Mouse (Mus musculus) splenic B cell, adult 2 months (primary cell): ENCODE measurements at regions not wholly inside any gene's neighbourhood (a gene's known extent, or its start where the extent isn't known, plus 50 kb on each side); places are given as distances from the start of the nearest gene placed in this dataset.

Source experiments
- DNase-seq: peaks from one replicate; pipeline ENCODE4 v3.0.0-alpha.2; 2011; ENCODE audit warnings: low read depth, low spot score
- H3K27me3 ChIP-seq: 2 replicates; pipeline ENCODE4 v1.6.1; 2012; ENCODE audit warnings: mild to moderate bottlenecking, low read length, moderate library complexity, mixed read lengths; ENCODE audit not compliant: control insufficient read depth, poor library complexity, insufficient read depth, severe bottlenecking
- H3K36me3 ChIP-seq: 2 replicates; pipeline ENCODE4 v1.6.1; 2012; ENCODE audit warnings: mild to moderate bottlenecking, low read length, moderate library complexity, mixed read lengths; ENCODE audit not compliant: control insufficient read depth, poor library complexity, insufficient read depth, severe bottlenecking

DNA sequence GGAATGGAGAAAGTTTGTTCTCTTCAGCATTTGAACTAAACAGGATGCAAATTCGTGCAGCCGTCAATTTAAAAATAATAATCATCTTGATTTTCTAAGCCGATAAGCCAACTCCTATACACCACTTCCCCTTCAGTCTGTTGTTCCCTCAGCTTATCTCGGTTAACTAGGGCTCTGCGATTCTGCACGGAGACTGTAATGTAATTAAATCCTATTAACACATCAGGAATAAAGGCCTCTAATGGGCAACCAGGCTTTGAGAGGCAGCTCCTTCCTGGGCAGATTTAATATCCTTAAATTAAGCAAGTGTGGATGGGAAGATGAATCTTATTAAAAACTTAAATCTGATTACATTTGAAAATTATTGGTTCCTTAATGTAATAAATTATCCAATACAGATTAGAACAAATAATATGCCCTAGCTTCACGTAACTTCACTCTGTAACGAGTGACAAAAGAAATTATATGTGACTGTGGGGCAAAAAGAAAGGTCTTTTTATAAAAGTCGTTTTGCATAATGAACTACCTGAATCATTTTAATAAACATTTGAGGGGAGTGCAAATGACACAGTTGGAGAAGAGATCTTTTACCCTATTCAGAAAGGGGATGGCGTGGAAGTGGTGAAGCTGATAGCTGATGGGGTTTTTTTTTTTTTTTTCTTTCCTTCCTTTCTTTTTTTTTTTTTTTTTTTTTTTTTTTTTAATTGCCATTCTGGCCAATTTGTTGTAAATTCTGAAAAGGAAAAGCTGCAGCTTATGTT, 188.5 kb downstream of the Rwdd3 start:
- Histone ChIP-seq H3K27me3 (no peaks in the 10 kb centered on the region), H3K36me3 (no peaks in the 10 kb centered on the region)
- DNase-seq, result no peak

DNA sequence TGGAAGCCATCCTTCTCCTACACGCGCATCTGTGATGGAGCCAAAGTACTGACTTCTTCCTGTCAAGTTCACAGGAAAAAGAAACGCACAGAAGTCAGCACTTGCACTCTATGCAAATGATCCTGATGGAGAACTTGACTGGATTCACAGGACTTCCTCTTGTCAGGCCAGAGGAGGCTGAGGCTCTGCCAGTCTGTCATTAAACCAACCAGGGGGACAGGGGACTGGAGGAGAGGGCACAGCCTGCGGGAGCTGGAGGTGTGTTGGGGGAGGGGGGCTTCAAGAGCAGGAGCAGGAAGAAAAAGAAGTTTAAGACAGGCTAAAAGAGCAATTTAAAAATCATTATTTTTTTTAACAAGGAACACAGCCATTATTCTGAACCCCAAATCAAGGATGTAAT, 189.3 kb downstream of the Rwdd3 start:
- no peaks in the 10 kb centered on the region for H3K27me3 ChIP-seq
- H3K36me3 ChIP-seq, result no peaks in the 10 kb centered on the region
- DNase-seq, result no peak

GRCm38 (mm10) chr3:120970746-120971466, 200.6 kb downstream of the Rwdd3 start:
- H3K27me3 ChIP-seq, result no peaks in the 10 kb centered on the region
- DNase-seq, result no peak
- H3K36me3 ChIP-seq, result no peaks in the 10 kb centered on the region

DNA sequence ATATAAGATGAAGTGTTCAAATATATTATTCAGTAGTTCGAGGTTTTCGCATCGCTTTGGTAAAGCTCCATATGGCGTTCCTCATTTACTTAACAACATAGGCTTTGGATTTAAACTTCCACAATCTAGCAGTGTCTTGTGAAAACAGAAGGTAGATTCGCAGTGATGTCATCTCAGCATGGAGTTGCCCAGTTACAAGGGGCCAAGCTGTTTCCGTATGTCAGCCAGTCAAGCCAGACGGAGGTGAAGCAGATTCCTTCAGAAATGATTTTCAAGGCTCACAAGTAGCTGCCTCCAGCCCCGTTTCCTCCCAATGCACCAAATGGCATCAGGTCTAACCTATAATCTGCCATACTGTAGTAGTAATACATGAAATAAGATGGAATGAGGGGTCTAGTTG, 224.6 kb downstream of the Rwdd3 start:
- no peak for DNase-seq
- Histone ChIP-seq H3K27me3 (no peaks in the 10 kb centered on the region), H3K36me3 (no peaks in the 10 kb centered on the region)

DNA sequence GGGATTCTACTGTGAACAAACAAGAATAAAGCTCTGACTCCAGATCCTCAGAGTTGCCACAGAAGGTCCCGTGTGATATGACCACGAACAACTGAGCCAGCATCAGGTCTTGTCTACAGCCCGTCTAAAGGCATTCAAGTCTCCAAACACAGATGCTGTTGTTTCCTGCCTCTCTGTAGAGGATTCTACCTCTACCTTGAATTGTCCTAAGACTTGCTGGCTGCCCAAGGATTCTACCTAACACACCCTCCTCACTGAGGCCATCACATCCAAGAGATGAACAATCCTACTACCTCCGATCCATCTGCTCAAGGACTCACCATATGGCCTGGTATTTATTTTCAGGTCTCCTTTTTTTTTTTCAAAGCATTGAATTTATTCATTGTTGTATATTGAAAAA, 237.1 kb downstream of the Rwdd3 start:
- H3K27me3 ChIP-seq, result no peaks in the 10 kb centered on the region
- H3K36me3 ChIP-seq, result no peaks in the 10 kb centered on the region
- DNase-seq, result no peak

DNA sequence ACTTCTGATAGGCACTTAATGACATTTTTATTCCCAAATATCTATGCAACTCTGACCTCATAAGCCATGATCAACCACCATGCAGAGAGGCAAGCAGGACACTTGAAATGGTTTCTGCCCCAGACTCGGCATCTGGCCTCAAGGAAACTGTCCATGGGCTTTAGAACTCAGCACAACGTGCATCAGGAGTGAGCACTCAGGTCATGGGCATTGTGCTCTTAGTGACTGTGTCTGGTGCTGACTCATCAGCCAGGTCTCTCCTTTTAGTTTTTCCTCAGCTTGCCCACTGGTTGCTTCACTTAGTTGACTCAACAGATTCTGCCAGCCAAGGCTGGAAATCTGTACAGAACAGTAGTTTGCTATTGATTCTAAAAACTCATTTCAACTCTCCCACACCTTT, 251.1 kb downstream of the Rwdd3 start:
- H3K27me3 ChIP-seq, result no peaks in the 10 kb centered on the region
- H3K36me3 ChIP-seq, result no peaks in the 10 kb centered on the region
- DNase-seq, result no peak

DNA sequence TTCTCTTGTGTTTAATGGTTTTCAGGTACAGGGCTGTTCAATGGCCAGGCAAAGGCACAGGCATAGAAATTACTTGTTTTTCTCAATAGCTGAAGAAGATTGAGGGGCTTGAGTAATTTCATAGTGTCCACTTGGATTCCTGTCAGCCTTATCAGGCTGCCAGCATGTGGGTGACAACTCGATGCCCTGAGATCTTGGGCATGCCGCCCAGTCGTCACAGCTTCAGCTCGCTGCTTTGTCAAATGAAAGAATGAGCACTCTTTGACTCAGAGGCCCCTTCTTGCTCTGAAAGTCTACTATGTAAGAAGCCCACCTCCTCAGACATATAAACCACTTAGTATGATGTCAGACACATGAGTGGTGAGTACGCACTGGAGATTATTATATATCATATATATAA, 272.6 kb downstream of the Rwdd3 start:
- no peak for DNase-seq
- Histone ChIP-seq H3K27me3 (no peaks in the 10 kb centered on the region), H3K36me3 (no peaks in the 10 kb centered on the region)

- DNase-seq, result no peak
- Histone ChIP-seq H3K36me3 (no peaks in the 10 kb centered on the region), H3K27me3 (no peaks in the 10 kb centered on the region)
Observed at GRCm38 (mm10) chr3:120898258-120898657, 273.2 kb downstream of the Rwdd3 start.

GRCm38 (mm10) chr3:120897758-120898157, 273.7 kb downstream of the Rwdd3 start:
- H3K36me3 ChIP-seq, result no peaks in the 10 kb centered on the region
- no peak for DNase-seq
- no peaks in the 10 kb centered on the region for H3K27me3 ChIP-seq

DNA sequence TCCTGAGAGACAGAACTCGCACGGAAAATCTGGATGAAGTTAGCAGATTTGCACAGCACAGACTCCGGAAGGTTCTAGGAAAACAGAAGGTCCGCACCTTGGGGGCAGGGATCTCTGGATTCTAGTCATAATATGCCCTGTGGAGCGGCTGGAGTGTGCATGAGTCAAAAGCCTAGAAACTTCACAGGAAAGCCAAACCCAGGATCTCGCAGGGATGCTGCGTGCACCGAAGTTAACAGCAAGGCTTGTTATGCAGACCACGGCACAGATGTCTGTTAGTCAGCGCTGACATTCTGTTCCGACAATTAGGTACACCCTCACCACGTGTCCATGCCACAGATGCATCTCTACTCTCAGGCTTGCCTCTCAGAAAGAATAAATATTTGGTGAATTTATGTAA, 274.3 kb downstream of the Rwdd3 start:
- no peak for DNase-seq
- Histone ChIP-seq H3K36me3 (no peaks in the 10 kb centered on the region), H3K27me3 (no peaks in the 10 kb centered on the region)

- H3K36me3 ChIP-seq, result no peaks in the 10 kb centered on the region
- DNase-seq, result no peak
- no peaks in the 10 kb centered on the region for H3K27me3 ChIP-seq
Observed at GRCm38 (mm10) chr3:120886063-120886841, 285.2 kb downstream of the Rwdd3 start.

DNA sequence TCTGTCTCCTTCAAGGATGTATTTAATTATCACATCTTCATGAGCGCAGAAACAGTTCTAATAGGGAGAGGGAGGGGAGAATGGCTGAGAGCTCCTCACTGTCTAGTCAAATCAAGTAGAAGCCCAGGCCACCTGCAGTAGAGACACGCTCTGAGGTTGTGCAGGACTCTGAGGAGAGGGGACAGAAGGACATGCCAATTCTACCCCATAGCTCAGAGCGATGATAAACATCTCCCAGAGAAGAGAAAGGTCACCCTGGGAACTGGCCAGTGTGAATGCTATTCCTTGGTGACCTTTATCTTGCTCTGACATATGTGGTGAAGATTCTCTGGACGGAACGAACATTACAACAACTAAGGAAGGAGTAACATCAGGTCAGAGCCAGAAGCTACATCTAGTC, 286.1 kb downstream of the Rwdd3 start:
- H3K36me3 ChIP-seq, result no peaks in the 10 kb centered on the region

GRCm38 (mm10) chr3:120884189-120884588, 287.3 kb downstream of the Rwdd3 start:
- H3K27me3 ChIP-seq, result no peaks in the 10 kb centered on the region
- no peaks in the 10 kb centered on the region for H3K36me3 ChIP-seq
- DNase-seq, result no peak

More for the DNA sequence above, 286.1 kb downstream of the Rwdd3 start:
- no peak for DNase-seq
- no peaks in the 10 kb centered on the region for H3K27me3 ChIP-seq

GRCm38 (mm10) chr3:120883650-120884049, 287.8 kb downstream of the Rwdd3 start:
- no peak for DNase-seq

DNA sequence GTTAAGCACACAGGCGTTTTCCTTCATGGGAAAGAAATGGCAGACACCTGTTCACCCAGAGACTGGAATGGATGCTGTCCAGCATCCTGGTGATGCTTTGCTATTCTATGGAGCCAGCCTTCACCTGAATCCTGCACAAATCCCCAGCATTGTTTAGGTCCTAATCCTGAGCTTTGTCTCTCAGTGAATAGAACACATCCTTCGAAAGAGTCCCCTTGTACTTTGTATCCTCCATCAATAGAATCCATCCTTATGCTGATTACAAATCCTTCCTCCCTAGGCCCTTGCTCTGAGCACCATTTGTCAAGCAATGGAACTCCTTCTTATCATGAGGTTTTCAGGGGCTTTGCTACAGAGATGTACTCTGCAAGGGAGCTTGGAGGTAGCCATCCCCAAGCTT, 292.1 kb downstream of the Rwdd3 start:
- no peak for DNase-seq
- Histone ChIP-seq H3K27me3 (no peaks in the 10 kb centered on the region), H3K36me3 (no peaks in the 10 kb centered on the region)

More at GRCm38 (mm10) chr3:120883650-120884049, 287.8 kb downstream of the Rwdd3 start:
- H3K27me3 ChIP-seq, result no peaks in the 10 kb centered on the region
- no peaks in the 10 kb centered on the region for H3K36me3 ChIP-seq
